Mouse (Mus musculus): ENCODE measurements around the gene Id1. TPM values are rescaled to one million over a fixed set of nuclear protein-coding genes. Genes with fewer than 3 reads are reported as not detected.

The Id1 gene
- total and polyA plus RNA-seq, 3 experiments: 0.93 TPM; not detected in 2

DNA sequence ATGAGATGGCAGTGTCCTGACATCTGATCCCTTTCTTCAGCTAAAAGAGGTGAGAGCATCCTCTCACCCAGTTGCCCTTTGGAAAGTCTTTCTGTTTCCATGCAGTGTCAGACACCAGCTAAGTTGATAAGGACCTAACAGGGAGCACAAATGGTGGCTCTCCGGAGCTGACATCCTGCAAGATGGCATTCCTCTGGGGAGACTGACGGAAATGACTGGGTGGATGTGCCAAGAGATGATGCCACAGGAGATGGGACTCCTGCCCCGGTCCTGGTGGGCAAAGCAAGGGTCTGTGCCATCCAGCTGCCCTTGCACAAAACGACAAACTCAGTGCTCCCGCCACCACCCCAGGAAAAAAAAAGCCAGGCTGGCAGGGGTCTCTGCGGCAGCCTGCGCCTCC is 28.9 kb upstream of the Id1 start:
- H3K79me2 ChIP-seq (replicated peaks; ENCODE audit: control insufficient read depth, extremely low read depth, insufficient read depth, poor library complexity, severe bottlenecking): no peaks in the 10 kb centered on the region

GRCm38 (mm10) chr2:152707627-152708026 is 28.4 kb upstream of the Id1 start:
- in situ Hi-C loops (cut with MboI; ENCODE audit: low pct_ligation_motif_present, low pct_unique_long_range_greater_than_20kb, low sequenced_read_pairs): no loop called here
- no peak overlapping the region for H3K4me2 ChIP-seq (ENCODE audit: insufficient read depth, low read depth, poor library complexity, severe bottlenecking)
- dilution Hi-C loops (cut with MboI; ENCODE audit: extremely low pct_ligation_motif_present, extremely low pct_unique_long_range_greater_than_20kb, low sequenced_read_pairs): no loop called here
- H3K9me3 ChIP-seq (replicated peaks; ENCODE audit: low read length): no peaks in the 10 kb centered on the region
- no peak overlapping the region for H3K27ac ChIP-seq (ENCODE audit: insufficient read depth, low read depth)
- H3K36me3 ChIP-seq (replicated peaks in 1 of 2; ENCODE audit: control insufficient read depth in 1 of 2, insufficient read depth in 1 of 2, low read length in 1 of 2): peaks cover 51 to 78% of the 10 kb centered on the region in 2 experiments
- no peaks in the 10 kb centered on the region for H3K79me2 ChIP-seq (replicated peaks; ENCODE audit: control insufficient read depth, extremely low read depth, insufficient read depth, poor library complexity, severe bottlenecking)
- no peaks in the 10 kb centered on the region for H3K27me3 ChIP-seq (replicated peaks)
- no peaks in the 10 kb centered on the region for H3K4me1 ChIP-seq (ENCODE audit: control insufficient read depth in 1 of 2, insufficient read depth in 2 of 2)
- H3K4me3 ChIP-seq (replicated peaks in 1 of 3; ENCODE audit: low read depth in 2 of 3, low read length in 2 of 3, poor library complexity in 1 of 3): no peak overlapping the region
- H3K9ac ChIP-seq (ENCODE audit: insufficient read depth, low read depth): no peak overlapping the region
- no peak for DNase-seq (ENCODE audit: extremely low read depth)
- no peak for TF ChIP-seq RAD21 (IDR thresholded peaks at IDR 0.05; ENCODE audit: low read depth, low read length)
- TF ChIP-seq TBP (conservative IDR thresholded peaks at IDR 0.05; ENCODE audit: low read depth, low read length): no peak
- TF ChIP-seq ZNF384 (IDR thresholded peaks at IDR 0.05; ENCODE audit: low read depth, low read length): no peak
- TF ChIP-seq USF2 (conservative IDR thresholded peaks at IDR 0.05; ENCODE audit: low read depth, low read length): no peak

More for the DNA sequence above, 28.9 kb upstream of the Id1 start:
- H3K27me3 ChIP-seq (replicated peaks): no peaks in the 10 kb centered on the region
- H3K4me3 ChIP-seq (replicated peaks in 1 of 3; ENCODE audit: low read depth in 2 of 3, low read length in 2 of 3, poor library complexity in 1 of 3): no peak overlapping the region
- no peak overlapping the region for H3K9ac ChIP-seq (ENCODE audit: insufficient read depth, low read depth)
- TF ChIP-seq RAD21 (IDR thresholded peaks at IDR 0.05; ENCODE audit: low read depth, low read length) (no peak), JUN (IDR thresholded peaks at IDR 0.05; ENCODE audit: insufficient read depth, low read depth, low read length) (no peak)
- no peak overlapping the region for H3K4me2 ChIP-seq (ENCODE audit: insufficient read depth, low read depth, poor library complexity, severe bottlenecking)
- dilution Hi-C loops (cut with MboI; ENCODE audit: extremely low pct_ligation_motif_present, extremely low pct_unique_long_range_greater_than_20kb, low sequenced_read_pairs): no loop called here
- no peak overlapping the region for H3K27ac ChIP-seq (ENCODE audit: insufficient read depth, low read depth)
- in situ Hi-C loops (cut with MboI; ENCODE audit: low pct_ligation_motif_present, low pct_unique_long_range_greater_than_20kb, low sequenced_read_pairs): no loop called here
- no peaks in the 10 kb centered on the region for H3K4me1 ChIP-seq (ENCODE audit: control insufficient read depth in 1 of 2, insufficient read depth in 2 of 2)
- DNase-seq (ENCODE audit: extremely low read depth): no peak
- peaks cover 53 to 81% of the 10 kb centered on the region in 2 experiments for H3K36me3 ChIP-seq (replicated peaks in 1 of 2; ENCODE audit: control insufficient read depth in 1 of 2, insufficient read depth in 1 of 2, low read length in 1 of 2)
- no peaks in the 10 kb centered on the region for H3K9me3 ChIP-seq (replicated peaks; ENCODE audit: low read length)

- in situ Hi-C loops (cut with MboI; ENCODE audit: low pct_ligation_motif_present, low pct_unique_long_range_greater_than_20kb, low sequenced_read_pairs): no loop called here
- dilution Hi-C loops (cut with MboI; ENCODE audit: extremely low pct_ligation_motif_present, extremely low pct_unique_long_range_greater_than_20kb, low sequenced_read_pairs): no loop called here
- H3K9me3 ChIP-seq (replicated peaks; ENCODE audit: low read length): no peaks in the 10 kb centered on the region
- TF ChIP-seq CHD1 (IDR thresholded peaks at IDR 0.05; ENCODE audit: low read depth, low read length) (no peak), PAX5 (IDR thresholded peaks at IDR 0.05; ENCODE audit: low read length) (no peak), CHD2 (IDR thresholded peaks at IDR 0.05; ENCODE audit: low read length) (no peak), MYC (IDR thresholded peaks at IDR 0.05; ENCODE audit: low read depth, low read length) (no peak), E2F4 (IDR thresholded peaks at IDR 0.05; ENCODE audit: insufficient replicate concordance, low read depth, low read length) (no peak), MAX (IDR thresholded peaks at IDR 0.05; ENCODE audit: low read length) (no peak), POLR2A (IDR thresholded peaks at IDR 0.05; ENCODE audit: low read depth, low read length) (no peak), POLR2AphosphoS2 (IDR thresholded peaks at IDR 0.05; ENCODE audit: low read depth, low read length) (no peak), ZKSCAN1 (IDR thresholded peaks at IDR 0.05; ENCODE audit: borderline replicate concordance, low read depth, low read length) (no peak), TCF12 (IDR thresholded peaks at IDR 0.05; ENCODE audit: low read depth, low read length) (no peak), KAT2A (IDR thresholded peaks at IDR 0.05; ENCODE audit: insufficient replicate concordance, low read length) (no peak), BHLHE40 (IDR thresholded peaks at IDR 0.05; ENCODE audit: low read depth, low read length) (no peak), MAZ (IDR thresholded peaks at IDR 0.05; ENCODE audit: low read depth, low read length) (no peak), SMC3 (IDR thresholded peaks at IDR 0.05; ENCODE audit: low read depth, low read length) (no peak), MEF2A (IDR thresholded peaks at IDR 0.05; ENCODE audit: borderline replicate concordance, low read depth, low read length) (no peak), ELF1 (IDR thresholded peaks at IDR 0.05; ENCODE audit: low read depth, low read length) (no peak), MXI1 (IDR thresholded peaks at IDR 0.05; ENCODE audit: low read depth, low read length) (no peak), JUND (conservative IDR thresholded peaks at IDR 0.05; ENCODE audit: low read depth, low read length) (no peak)
- H3K79me2 ChIP-seq (replicated peaks; ENCODE audit: control insufficient read depth, extremely low read depth, insufficient read depth, poor library complexity, severe bottlenecking): no peaks in the 10 kb centered on the region
- H3K4me1 ChIP-seq (ENCODE audit: control insufficient read depth in 1 of 2, insufficient read depth in 2 of 2): no peaks in the 10 kb centered on the region
- H3K27me3 ChIP-seq (replicated peaks): no peaks in the 10 kb centered on the region
- DNase-seq (ENCODE audit: extremely low read depth): no peak
- peaks cover 43 to 73% of the 10 kb centered on the region in 2 experiments for H3K36me3 ChIP-seq (replicated peaks in 1 of 2; ENCODE audit: control insufficient read depth in 1 of 2, insufficient read depth in 1 of 2, low read length in 1 of 2)
- H3K4me2 ChIP-seq (ENCODE audit: insufficient read depth, low read depth, poor library complexity, severe bottlenecking): no peak overlapping the region
- H3K4me3 ChIP-seq (replicated peaks in 1 of 3; ENCODE audit: low read depth in 2 of 3, low read length in 2 of 3, poor library complexity in 1 of 3): no peak overlapping the region
- H3K9ac ChIP-seq (ENCODE audit: insufficient read depth, low read depth): no peak overlapping the region
- no peak overlapping the region for H3K27ac ChIP-seq (ENCODE audit: insufficient read depth, low read depth)
Measured at GRCm38 (mm10) chr2:152709066-152709465, 27.0 kb upstream of the Id1 start.
